Mouse (Mus musculus) megakaryocyte, adult 5-6 weeks (primary cell): ENCODE measurements around the gene Akip1. TPM values are rescaled to one million over a fixed set of nuclear protein-coding genes. Genes with fewer than 3 reads are reported as not detected.

Experiments
- total RNA-seq, 2 experiments: library from RNA; stranded (forward) in 1 of 2; stranded (reverse) in 1 of 2; fragments of 153-499, 151-499 nt in 1 of 2; fragments of 221-1000, 200-1000 nt in 1 of 2; gene quantifications; 2 replicates each; pipeline versions ENCODE4 v1.2.3 to v1.2.4; 2015 to 2017

The Akip1 gene
- total RNA-seq, 2 experiments from 2014 or later = 18.0 to 37.0 TPM

Other genes with a start within 250 kb of the Akip1 start
- 0.11 TPM in 1 of 2 replicates, not detected in the other for gene Trim66, start 195.6 kb upstream of the Akip1 start, total RNA-seq (2015)
- 0.08 TPM in 1 of 2 replicates, not detected in the other for gene Trim66, start 195.6 kb upstream of the Akip1 start, total RNA-seq (2017)
- gene Rpl27a, start 184.5 kb upstream of the Akip1 start, total RNA-seq (2015) = 370 and 392 TPM in 2 replicates
- 556 and 612 TPM in 2 replicates for gene Rpl27a, start 184.5 kb upstream of the Akip1 start, total RNA-seq (2017)
- gene St5, start 85 bp upstream of the Akip1 start, total RNA-seq (2015) = 0.69 and 2.0 TPM in 2 replicates
- gene St5, start 85 bp upstream of the Akip1 start, total RNA-seq (2017) = 0.73 and 1.3 TPM in 2 replicates
- not detected in 2 replicates for gene BC051019, start 20.2 kb downstream of the Akip1 start, total RNA-seq (2015)
- not detected in 2 replicates for gene BC051019, start 20.2 kb downstream of the Akip1 start, total RNA-seq (2017)
- gene Ascl3, start 28.0 kb downstream of the Akip1 start, total RNA-seq (2015) = not detected in 2 replicates
- 0.95 TPM in 1 of 2 replicates, not detected in the other for gene Ascl3, start 28.0 kb downstream of the Akip1 start, total RNA-seq (2017)
- 84.3 and 92.5 TPM in 2 replicates for gene Tmem9b, start 49.2 kb downstream of the Akip1 start, total RNA-seq (2015)
- gene Tmem9b, start 49.2 kb downstream of the Akip1 start, total RNA-seq (2017) = 43.8 and 48.8 TPM in 2 replicates
- 0.04 TPM in 1 of 2 replicates, not detected in the other for gene Nrip3, start 78.3 kb downstream of the Akip1 start, total RNA-seq (2015)
- not detected in 2 replicates for gene Nrip3, start 78.3 kb downstream of the Akip1 start, total RNA-seq (2017)
- not detected in 2 replicates for gene Scube2, start 162.0 kb downstream of the Akip1 start, total RNA-seq (2015)
- gene Scube2, start 162.0 kb downstream of the Akip1 start, total RNA-seq (2017) = not detected in 2 replicates